Mouse (Mus musculus): ENCODE results near the gene Elf2. TPM values are rescaled to one million over a fixed set of nuclear protein-coding genes. Genes with fewer than 3 reads are reported as not detected.
A peak's percentile ranks its signal among the peaks of the same experiment; 100 is the strongest.
"Not testable (repeated sequence)": the region's sequence is repeated elsewhere in the genome, so short reads cannot be mapped to it uniquely, and the experiment has no call there.

Elf2 gene
- polyA plus RNA-seq, 1 experiment from 2014 or later, result 62.9 TPM

- 32% methylated on average over 3 of the region's 3 CpGs for WGBS
- H3K27me3 ChIP-seq (ENCODE audit: insufficient read depth, low read length), result no peaks in the 10 kb centered on the region
- ATAC-seq (ENCODE audit: low FRiP score, low TSS enrichment), result no peak
Observed at GRCm38 (mm10) chr3:51350806-51351205, 10.3 kb upstream of the Elf2 start.

GRCm38 (mm10) chr3:51348646-51349238 is 8.3 kb upstream of the Elf2 start:
- H3K4me2 ChIP-seq (replicated peaks; ENCODE audit: low read depth, low read length), result no peak overlapping the region
- 47% methylated on average over 3 of the region's 3 CpGs for WGBS
- no peaks in the 10 kb centered on the region for H3K27me3 ChIP-seq (ENCODE audit: insufficient read depth, low read length)
- H3K9ac ChIP-seq (replicated peaks; ENCODE audit: low read length), result no peak overlapping the region
- no peak for ATAC-seq (ENCODE audit: low FRiP score, low TSS enrichment)
- H3K4me3 ChIP-seq (ENCODE audit: low read length), result no peak overlapping the region
- H3K4me1 ChIP-seq (ENCODE audit: insufficient read depth, low read length), result no peaks in the 10 kb centered on the region
- no peak overlapping the region for H3K27ac ChIP-seq (ENCODE audit: low read length)
- H3K36me3 ChIP-seq (ENCODE audit: insufficient read depth, low read length), result no peaks in the 10 kb centered on the region
- H3K9me3 ChIP-seq (ENCODE audit: low read length), result no peaks in the 10 kb centered on the region

More at GRCm38 (mm10) chr3:51350806-51351205, 10.3 kb upstream of the Elf2 start:
- Histone ChIP-seq H3K36me3 (ENCODE audit: insufficient read depth, low read length) (no peaks in the 10 kb centered on the region), H3K4me1 (ENCODE audit: insufficient read depth, low read length) (no peaks in the 10 kb centered on the region), H3K27ac (ENCODE audit: low read length) (no peak overlapping the region), H3K9ac (replicated peaks; ENCODE audit: low read length) (no peak overlapping the region), H3K4me3 (ENCODE audit: low read length) (no peak overlapping the region), H3K4me2 (replicated peaks; ENCODE audit: low read depth, low read length) (no peak overlapping the region), H3K9me3 (ENCODE audit: low read length) (no peaks in the 10 kb centered on the region)

GRCm38 (mm10) chr3:51345017-51345416 is 4.6 kb upstream of the Elf2 start:
- not testable (repeated sequence) for H3K9ac ChIP-seq (replicated peaks; ENCODE audit: low read length); ATAC-seq (ENCODE audit: low FRiP score, low TSS enrichment); H3K4me3 ChIP-seq (ENCODE audit: low read length); H3K4me2 ChIP-seq (replicated peaks; ENCODE audit: low read depth, low read length); H3K36me3 ChIP-seq (ENCODE audit: insufficient read depth, low read length); H3K27ac ChIP-seq (ENCODE audit: low read length); H3K4me1 ChIP-seq (ENCODE audit: insufficient read depth, low read length); H3K27me3 ChIP-seq (ENCODE audit: insufficient read depth, low read length); H3K9me3 ChIP-seq (ENCODE audit: low read length)
- WGBS, result 87% methylated on average over 2 of the region's 2 CpGs

GRCm38 (mm10) chr3:51344182-51344581 is 3.7 kb upstream of the Elf2 start:
- WGBS, result 93% methylated on average over 6 of the region's 6 CpGs
- H3K27ac ChIP-seq (ENCODE audit: low read length); H3K4me1 ChIP-seq (ENCODE audit: insufficient read depth, low read length); H3K9ac ChIP-seq (replicated peaks; ENCODE audit: low read length); H3K9me3 ChIP-seq (ENCODE audit: low read length); H3K27me3 ChIP-seq (ENCODE audit: insufficient read depth, low read length); H3K36me3 ChIP-seq (ENCODE audit: insufficient read depth, low read length); ATAC-seq (ENCODE audit: low FRiP score, low TSS enrichment); H3K4me2 ChIP-seq (replicated peaks; ENCODE audit: low read depth, low read length); H3K4me3 ChIP-seq (ENCODE audit: low read length): not testable (repeated sequence)

GRCm38 (mm10) chr3:51343260-51343659 is 2.8 kb upstream of the Elf2 start:
- Histone ChIP-seq H3K36me3 (ENCODE audit: insufficient read depth, low read length) (no peaks in the 10 kb centered on the region), H3K27ac (ENCODE audit: low read length) (no peak overlapping the region), H3K4me3 (ENCODE audit: low read length) (no peak overlapping the region), H3K27me3 (ENCODE audit: insufficient read depth, low read length) (no peaks in the 10 kb centered on the region), H3K4me2 (replicated peaks; ENCODE audit: low read depth, low read length) (no peak overlapping the region), H3K4me1 (ENCODE audit: insufficient read depth, low read length) (peaks cover 6% of the 10 kb centered on the region; the same call in 1 of the 2 replicates), H3K9ac (replicated peaks; ENCODE audit: low read length) (no peak overlapping the region), H3K9me3 (ENCODE audit: low read length) (peaks cover 3% of the 10 kb centered on the region; the same call in 1 of the 2 replicates)
- WGBS, result 90% methylated on average over 4 of the region's 4 CpGs
- no peak for ATAC-seq (ENCODE audit: low FRiP score, low TSS enrichment)

- peaks cover 6% of the 10 kb centered on the region; the same call in 1 of the 2 replicates for H3K4me1 ChIP-seq (ENCODE audit: insufficient read depth, low read length)
- 8% methylated on average over 9 of the region's 9 CpGs for WGBS
- H3K36me3 ChIP-seq (ENCODE audit: insufficient read depth, low read length), result no peaks in the 10 kb centered on the region
- H3K4me3 ChIP-seq (ENCODE audit: low read length), result peak overlapping the region; percentile 88
- H3K27me3 ChIP-seq (ENCODE audit: insufficient read depth, low read length), result no peaks in the 10 kb centered on the region
- H3K9me3 ChIP-seq (ENCODE audit: low read length), result peaks cover 3% of the 10 kb centered on the region; the same call in 1 of the 2 replicates
- peak overlapping the region; percentile 82 for H3K4me2 ChIP-seq (replicated peaks; ENCODE audit: low read depth, low read length)
- no peak for ATAC-seq (ENCODE audit: low FRiP score, low TSS enrichment)
- H3K9ac ChIP-seq (replicated peaks; ENCODE audit: low read length), result peak overlapping the region; percentile 93
- peak overlapping the region; percentile 96 for H3K27ac ChIP-seq (ENCODE audit: low read length)
Observed at GRCm38 (mm10) chr3:51342152-51342551, 1.7 kb upstream of the Elf2 start.

GRCm38 (mm10) chr3:51341268-51342081 is 1.0 kb upstream of the Elf2 start:
- peak overlapping the region; percentile 88 for H3K4me3 ChIP-seq (ENCODE audit: low read length)
- peaks cover 3% of the 10 kb centered on the region; the same call in 1 of the 2 replicates for H3K9me3 ChIP-seq (ENCODE audit: low read length)
- no peaks in the 10 kb centered on the region for H3K36me3 ChIP-seq (ENCODE audit: insufficient read depth, low read length)
- peak overlapping the region; percentile 82 for H3K4me2 ChIP-seq (replicated peaks; ENCODE audit: low read depth, low read length)
- ATAC-seq (ENCODE audit: low FRiP score, low TSS enrichment), result peak; percentile 85
- H3K27me3 ChIP-seq (ENCODE audit: insufficient read depth, low read length), result no peaks in the 10 kb centered on the region
- WGBS, result under 1% methylated on average over 83 of the region's 86 CpGs
- H3K27ac ChIP-seq (ENCODE audit: low read length), result peak overlapping the region; percentile 96
- peaks cover 6% of the 10 kb centered on the region; the same call in 1 of the 2 replicates for H3K4me1 ChIP-seq (ENCODE audit: insufficient read depth, low read length)
- peak overlapping the region; percentile 93 for H3K9ac ChIP-seq (replicated peaks; ENCODE audit: low read length)

GRCm38 (mm10) chr3:51339734-51340551 is 520 bp downstream of the Elf2 start:
- peak overlapping the region; percentile 93 for H3K9ac ChIP-seq (replicated peaks; ENCODE audit: low read length)
- H3K4me2 ChIP-seq (replicated peaks; ENCODE audit: low read depth, low read length), result peak overlapping the region; percentile 82
- peak overlapping the region; percentile 96 for H3K27ac ChIP-seq (ENCODE audit: low read length)
- H3K36me3 ChIP-seq (ENCODE audit: insufficient read depth, low read length), result no peaks in the 10 kb centered on the region
- ATAC-seq (ENCODE audit: low FRiP score, low TSS enrichment), result peak; percentile 49
- under 1% methylated on average over 76 of the region's 113 CpGs for WGBS
- H3K9me3 ChIP-seq (ENCODE audit: low read length), result peaks cover 3% of the 10 kb centered on the region; the same call in 1 of the 2 replicates
- H3K27me3 ChIP-seq (ENCODE audit: insufficient read depth, low read length), result no peaks in the 10 kb centered on the region
- peaks cover 6% of the 10 kb centered on the region; the same call in 1 of the 2 replicates for H3K4me1 ChIP-seq (ENCODE audit: insufficient read depth, low read length)
- peak overlapping the region; percentile 88 for H3K4me3 ChIP-seq (ENCODE audit: low read length)

- H3K27ac ChIP-seq (ENCODE audit: low read length), result peak overlapping the region; percentile 96; the same call in 1 of the 2 replicates
- no peaks in the 10 kb centered on the region for H3K36me3 ChIP-seq (ENCODE audit: insufficient read depth, low read length)
- H3K27me3 ChIP-seq (ENCODE audit: insufficient read depth, low read length), result no peaks in the 10 kb centered on the region
- WGBS, result 2% methylated on average over 9 of the region's 9 CpGs
- H3K9ac ChIP-seq (replicated peaks; ENCODE audit: low read length), result peak overlapping the region; percentile 93
- H3K4me1 ChIP-seq (ENCODE audit: insufficient read depth, low read length), result peaks cover 6% of the 10 kb centered on the region; the same call in 1 of the 2 replicates
- H3K4me3 ChIP-seq (ENCODE audit: low read length), result peak overlapping the region; percentile 88
- peak overlapping the region; percentile 82 for H3K4me2 ChIP-seq (replicated peaks; ENCODE audit: low read depth, low read length)
- no peak for ATAC-seq (ENCODE audit: low FRiP score, low TSS enrichment)
- H3K9me3 ChIP-seq (ENCODE audit: low read length), result peaks cover 3% of the 10 kb centered on the region; the same call in 1 of the 2 replicates
Observed at GRCm38 (mm10) chr3:51339378-51339733, 1.1 kb downstream of the Elf2 start.

Data from kidney, embryonic 16.5 days (tissue).